Mouse (Mus musculus) midbrain, embryonic 10.5 days (tissue): ENCODE results near the gene Ctnnd2. TPM values are rescaled to one million over a fixed set of nuclear protein-coding genes. Genes with fewer than 3 reads are reported as not detected.

Experiments
- DNase-seq: peaks from one replicate; pipeline ENCODE4 v3.0.0-alpha.2; 2017; ENCODE audit warnings: low spot score
- H3K27ac ChIP-seq: fragments of 300-500 bp; sonication (generic); replicated peaks from 2 replicates; pipeline ENCODE4 v1.5.1; 2016; ENCODE audit warnings: mild to moderate bottlenecking
- H3K27me3 ChIP-seq: fragments of 300-500 bp; sonication (generic); 2 replicates; pipeline ENCODE4 v1.6.1; 2016; ENCODE audit warnings: low read depth, mild to moderate bottlenecking; ENCODE audit not compliant: poor library complexity, severe bottlenecking
- H3K36me3 ChIP-seq: fragments of 300-500 bp; sonication (generic); 2 replicates; pipeline ENCODE4 v1.6.1; 2016; ENCODE audit warnings: mild to moderate bottlenecking, moderate library complexity
- H3K4me1 ChIP-seq: fragments of 300-500 bp; sonication (generic); 2 replicates; pipeline ENCODE4 v1.6.1; 2016
- H3K4me3 ChIP-seq: fragments of 300-500 bp; sonication (generic); 2 replicates; pipeline ENCODE4 v1.5.1; 2016; ENCODE audit warnings: mild to moderate bottlenecking, moderate library complexity
- H3K9me3 ChIP-seq: fragments of 300-500 bp; sonication (generic); replicated peaks from 2 replicates; pipeline ENCODE4 v1.6.1; 2016; ENCODE audit warnings: mild to moderate bottlenecking
- WGBS: fragments of 180-500 bp; shearing (Covaris S2); methylation state at CpG from one replicate; pipeline ENCODE4 v1.1.7; 2016; 5-methylcytosine and 5-hydroxymethylcytosine counted together
- polyA plus RNA-seq: library from polyadenylated mRNA; unstranded; fragments of >200 nt; fragmentation: Nextera tagmentation; extraction: Ambion mirVana; gene quantifications from 2 replicates; pipeline ENCODE4 v1.2.1, GENCODE M21; 2016

The Ctnnd2 gene
- polyA plus RNA-seq, 1 experiment from 2014 or later: 22.7 TPM

DNA sequence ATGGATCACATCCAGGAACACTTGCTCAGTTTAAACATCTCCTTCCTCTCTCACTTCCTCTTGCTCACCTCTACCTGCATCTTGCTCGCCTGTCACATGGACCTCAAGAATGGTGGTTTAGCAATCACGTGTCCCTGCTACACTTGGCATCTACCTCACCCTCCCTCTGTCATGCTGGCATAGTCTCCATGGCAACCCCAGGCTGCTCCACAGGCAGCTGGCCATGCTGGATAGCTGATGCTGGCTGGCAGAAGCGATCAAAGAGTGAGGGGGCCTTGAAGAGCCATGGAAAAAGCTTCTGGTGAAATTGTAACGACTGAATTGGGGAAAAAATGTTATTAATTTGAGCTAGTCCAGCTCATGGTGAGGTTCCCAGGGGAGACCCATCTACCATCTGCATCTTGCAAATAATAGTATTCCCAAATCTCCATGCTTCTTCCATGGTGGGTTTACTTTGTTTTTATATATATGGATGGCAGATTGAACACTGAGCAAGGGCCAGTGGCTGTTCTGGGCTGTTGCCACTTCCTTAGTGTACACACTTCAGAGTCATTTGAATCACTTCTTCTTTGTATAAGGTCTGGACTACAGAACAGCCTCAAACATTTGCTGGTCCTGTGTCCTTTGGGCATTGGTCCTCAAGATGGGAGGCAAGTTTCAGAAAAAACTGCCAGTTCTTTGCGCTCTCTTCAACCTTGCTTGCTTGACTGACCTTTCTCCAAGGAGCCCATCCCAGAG lies 19.7 kb downstream of the Ctnnd2 start:
- Histone ChIP-seq H3K27me3 (no peaks in the 10 kb centered on the region), H3K27ac (no peak overlapping the region), H3K4me1 (0 out of 2 replicates have a peak, but pooled peaks cover 3% of the 10 kb centered on the region), H3K36me3 (no peaks in the 10 kb centered on the region), H3K9me3 (no peaks in the 10 kb centered on the region), H3K4me3 (no peak overlapping the region)
- 63% methylated on average over 5 of the region's 5 CpGs for WGBS
- DNase-seq: no peak

GRCm38 (mm10) chr15:30198429-30198828 lies 26.0 kb downstream of the Ctnnd2 start:
- no peak for DNase-seq
- no peaks in the 10 kb centered on the region for H3K36me3 ChIP-seq
- no peak overlapping the region for H3K4me3 ChIP-seq
- H3K27me3 ChIP-seq: no peaks in the 10 kb centered on the region
- no peaks in the 10 kb centered on the region for H3K9me3 ChIP-seq
- 87% methylated on average over 3 of the region's 3 CpGs for WGBS
- H3K4me1 ChIP-seq: no peaks in the 10 kb centered on the region
- H3K27ac ChIP-seq: no peak overlapping the region

DNA sequence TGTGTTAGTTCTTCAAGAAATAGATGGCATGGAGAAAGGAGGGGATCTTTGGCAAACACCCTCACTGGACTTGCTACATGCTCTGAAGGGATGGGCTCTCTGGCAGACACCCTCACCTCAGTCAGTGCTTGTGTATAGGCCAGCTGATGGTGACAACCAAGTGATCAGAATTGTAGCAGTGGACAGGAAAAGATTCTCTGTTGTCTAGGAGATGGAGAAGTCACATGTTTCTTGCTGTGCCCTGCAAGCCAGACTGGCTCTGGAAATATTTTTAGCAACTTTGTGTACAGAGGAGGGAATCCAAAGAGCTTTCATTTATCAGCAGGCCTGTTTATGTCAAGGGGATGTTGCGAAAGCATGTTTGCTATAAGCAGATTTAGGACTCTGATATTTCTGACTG lies 27.4 kb downstream of the Ctnnd2 start:
- H3K36me3 ChIP-seq: no peaks in the 10 kb centered on the region
- DNase-seq: no peak
- no peak overlapping the region for H3K4me3 ChIP-seq
- 79% methylated on average over 1 of the region's 1 CpGs for WGBS
- no peaks in the 10 kb centered on the region for H3K4me1 ChIP-seq
- H3K9me3 ChIP-seq: no peaks in the 10 kb centered on the region
- no peaks in the 10 kb centered on the region for H3K27me3 ChIP-seq
- H3K27ac ChIP-seq: no peak overlapping the region

DNA sequence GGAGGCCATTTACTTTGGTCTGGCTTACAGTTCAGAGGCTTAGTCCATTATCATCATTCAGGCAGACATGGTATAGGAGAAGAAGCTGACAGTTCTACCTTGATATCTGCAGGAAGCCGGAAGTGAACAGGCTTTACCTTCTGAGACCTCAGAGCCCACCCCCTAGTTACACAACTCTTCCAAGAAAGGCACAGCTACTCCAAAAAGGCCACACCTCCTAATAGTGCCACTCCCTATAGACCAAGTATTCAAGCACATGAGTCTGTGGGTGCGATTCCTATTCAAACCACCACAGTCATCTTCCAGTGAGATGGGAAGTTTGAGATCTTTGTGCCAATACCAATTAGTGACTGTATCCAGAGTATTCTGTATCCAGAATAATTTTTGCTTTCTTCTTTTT lies 28.8 kb downstream of the Ctnnd2 start:
- H3K27me3 ChIP-seq: no peaks in the 10 kb centered on the region
- H3K4me3 ChIP-seq: no peak overlapping the region
- H3K36me3 ChIP-seq: no peaks in the 10 kb centered on the region
- no peak for DNase-seq
- no peaks in the 10 kb centered on the region for H3K4me1 ChIP-seq
- 93% methylated on average over 2 of the region's 2 CpGs for WGBS
- no peaks in the 10 kb centered on the region for H3K9me3 ChIP-seq
- no peak overlapping the region for H3K27ac ChIP-seq

- H3K4me1 ChIP-seq: no peaks in the 10 kb centered on the region
- H3K9me3 ChIP-seq: no peaks in the 10 kb centered on the region
- no peaks in the 10 kb centered on the region for H3K27me3 ChIP-seq
- no peak for DNase-seq
- no peak overlapping the region for H3K27ac ChIP-seq
- H3K36me3 ChIP-seq: no peaks in the 10 kb centered on the region
- no peak overlapping the region for H3K4me3 ChIP-seq
- 95% methylated on average over 3 of the region's 3 CpGs for WGBS
Measured at GRCm38 (mm10) chr15:30201617-30202016, 29.2 kb downstream of the Ctnnd2 start.

DNA sequence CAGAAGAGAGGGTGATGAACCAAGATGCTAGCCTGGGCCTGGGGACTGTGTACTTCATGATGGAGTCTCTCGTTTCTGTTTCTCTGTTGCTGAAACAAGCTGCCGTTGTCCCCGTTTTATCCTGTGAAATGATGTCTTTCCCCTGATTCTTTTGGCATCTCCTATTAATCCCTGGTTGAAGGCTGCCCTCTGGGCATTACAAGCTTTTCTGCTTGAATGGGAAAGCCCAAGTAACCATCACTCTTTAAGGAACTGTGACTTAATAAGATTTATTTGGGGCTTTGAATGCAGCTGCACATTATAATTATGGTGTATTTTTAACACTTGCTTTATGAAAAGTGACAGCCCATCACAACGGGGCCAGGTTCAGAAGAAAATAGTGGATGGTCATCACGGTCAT lies 40.4 kb downstream of the Ctnnd2 start:
- H3K4me1 ChIP-seq: peaks cover 13% of the 10 kb centered on the region
- H3K4me3 ChIP-seq: no peak overlapping the region
- no peak overlapping the region for H3K27ac ChIP-seq
- 61% methylated on average over 5 of the region's 5 CpGs for whole genome bisulfite sequencing
- no peaks in the 10 kb centered on the region for H3K36me3 ChIP-seq
- H3K9me3 ChIP-seq: no peaks in the 10 kb centered on the region
- no peaks in the 10 kb centered on the region for H3K27me3 ChIP-seq
- DNase-seq: no peak

DNA sequence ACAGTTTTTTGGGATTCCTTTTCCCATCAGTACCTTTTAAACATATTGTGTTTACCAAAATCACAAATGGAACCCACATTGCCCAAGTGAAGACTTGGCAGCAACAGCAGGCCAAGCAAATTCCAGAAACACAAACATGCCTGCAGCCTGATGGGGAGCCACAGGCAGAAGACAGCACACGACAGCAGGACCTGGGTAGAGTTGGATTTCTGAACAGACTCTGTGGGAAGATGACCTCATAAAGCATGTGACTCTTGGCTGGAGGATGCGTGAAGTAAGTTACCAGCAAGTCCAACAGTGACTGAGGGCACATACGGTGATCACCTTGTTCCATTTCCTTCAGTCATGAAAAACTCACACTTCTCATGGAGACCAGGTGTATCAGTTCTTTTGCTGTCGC lies 43.5 kb downstream of the Ctnnd2 start:
- H3K4me1 ChIP-seq: peaks cover 8% of the 10 kb centered on the region; the same call in 1 of the 2 replicates
- H3K4me3 ChIP-seq: no peak overlapping the region
- no peak for DNase-seq
- no peaks in the 10 kb centered on the region for H3K36me3 ChIP-seq
- no peaks in the 10 kb centered on the region for H3K27me3 ChIP-seq
- no peak overlapping the region for H3K27ac ChIP-seq
- H3K9me3 ChIP-seq: no peaks in the 10 kb centered on the region
- whole genome bisulfite sequencing: 78% methylated on average over 4 of the region's 4 CpGs

DNA sequence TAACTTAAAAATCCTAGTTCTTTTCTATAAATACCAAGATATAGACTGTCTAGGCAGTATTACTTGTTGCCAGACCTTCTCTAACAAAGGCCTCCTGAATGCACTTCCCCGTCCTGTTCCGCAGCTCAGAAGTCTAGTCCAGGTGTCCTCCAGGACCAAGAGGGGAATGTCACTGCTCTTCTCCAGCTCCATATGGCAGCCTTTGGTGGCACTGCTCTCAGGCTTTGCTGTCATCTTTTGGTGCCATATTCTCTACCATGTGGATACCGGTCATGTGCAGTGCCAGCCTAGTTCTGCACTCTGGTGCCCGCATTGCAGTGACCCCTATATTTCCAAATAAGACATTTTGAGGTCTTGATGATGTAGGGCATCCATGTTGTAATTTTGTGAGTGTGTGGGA lies 56.7 kb downstream of the Ctnnd2 start:
- Histone ChIP-seq H3K27ac (no peak overlapping the region), H3K27me3 (no peaks in the 10 kb centered on the region)

DNA sequence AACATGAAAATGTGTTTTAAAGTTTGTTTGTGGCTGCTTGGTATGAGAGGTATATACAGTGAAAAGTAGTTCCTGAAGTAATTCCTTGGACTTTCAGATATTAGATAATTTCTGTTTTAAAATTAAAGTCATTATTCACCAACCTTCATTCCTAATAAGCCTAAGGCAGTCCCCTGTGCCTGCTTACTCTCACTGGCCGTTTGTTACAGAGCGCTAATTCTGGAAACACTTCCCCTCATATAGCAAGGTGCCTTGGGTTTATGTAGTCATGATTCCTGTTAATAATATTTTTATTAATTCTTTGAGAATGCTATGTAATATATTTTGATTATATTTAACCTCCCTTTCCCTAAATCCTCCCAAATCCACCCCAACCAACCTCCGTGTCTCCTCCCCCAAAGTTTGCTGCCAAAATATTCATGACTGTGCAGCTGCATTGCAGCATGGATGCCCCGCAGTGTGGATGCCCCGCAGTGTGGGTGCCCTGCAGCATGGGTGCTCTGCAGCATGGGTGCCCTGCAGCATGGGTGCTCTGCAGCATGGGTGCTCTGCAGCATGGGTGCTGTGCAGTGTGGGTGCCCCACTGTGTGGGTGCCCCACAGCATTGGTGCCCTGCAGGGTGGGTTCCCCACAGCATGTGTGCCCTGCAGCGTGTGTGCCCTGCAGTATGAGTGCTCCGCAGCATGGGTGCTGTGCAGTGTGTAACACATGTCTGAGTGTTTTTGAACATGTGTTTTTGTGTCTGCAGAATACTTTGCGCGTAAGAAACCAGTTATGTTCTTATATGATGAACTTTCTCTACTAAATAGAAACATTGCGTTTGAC lies 63.0 kb downstream of the Ctnnd2 start:
- WGBS: 89% methylated on average over 10 of the region's 10 CpGs
- no peak for DNase-seq
- Histone ChIP-seq H3K27ac (no peak overlapping the region), H3K27me3 (no peaks in the 10 kb centered on the region), H3K4me1 (no peaks in the 10 kb centered on the region), H3K9me3 (no peaks in the 10 kb centered on the region), H3K4me3 (no peak overlapping the region), H3K36me3 (no peaks in the 10 kb centered on the region)

More for the DNA sequence above, 56.7 kb downstream of the Ctnnd2 start:
- WGBS: 96% methylated on average over 4 of the region's 4 CpGs
- Histone ChIP-seq H3K4me1 (no peaks in the 10 kb centered on the region), H3K9me3 (no peaks in the 10 kb centered on the region), H3K36me3 (no peaks in the 10 kb centered on the region), H3K4me3 (no peak overlapping the region)
- DNase-seq: no peak

GRCm38 (mm10) chr15:30240881-30241280 lies 68.5 kb downstream of the Ctnnd2 start:
- DNase-seq: no peak
- 82% methylated on average over 2 of the region's 2 CpGs for WGBS
- no peaks in the 10 kb centered on the region for H3K9me3 ChIP-seq

GRCm38 (mm10) chr15:30268822-30269221 lies 96.4 kb downstream of the Ctnnd2 start:
- H3K27ac ChIP-seq: no peak overlapping the region
- H3K9me3 ChIP-seq: no peaks in the 10 kb centered on the region
- H3K4me1 ChIP-seq: no peaks in the 10 kb centered on the region
- 91% methylated on average over 10 of the region's 10 CpGs for WGBS
- no peak for DNase-seq
- no peaks in the 10 kb centered on the region for H3K36me3 ChIP-seq
- H3K4me3 ChIP-seq: no peak overlapping the region
- H3K27me3 ChIP-seq: no peaks in the 10 kb centered on the region

More at GRCm38 (mm10) chr15:30240881-30241280, 68.5 kb downstream of the Ctnnd2 start:
- no peaks in the 10 kb centered on the region for H3K27me3 ChIP-seq
- no peak overlapping the region for H3K4me3 ChIP-seq
- H3K4me1 ChIP-seq: no peaks in the 10 kb centered on the region
- H3K27ac ChIP-seq: no peak overlapping the region
- H3K36me3 ChIP-seq: no peaks in the 10 kb centered on the region

DNA sequence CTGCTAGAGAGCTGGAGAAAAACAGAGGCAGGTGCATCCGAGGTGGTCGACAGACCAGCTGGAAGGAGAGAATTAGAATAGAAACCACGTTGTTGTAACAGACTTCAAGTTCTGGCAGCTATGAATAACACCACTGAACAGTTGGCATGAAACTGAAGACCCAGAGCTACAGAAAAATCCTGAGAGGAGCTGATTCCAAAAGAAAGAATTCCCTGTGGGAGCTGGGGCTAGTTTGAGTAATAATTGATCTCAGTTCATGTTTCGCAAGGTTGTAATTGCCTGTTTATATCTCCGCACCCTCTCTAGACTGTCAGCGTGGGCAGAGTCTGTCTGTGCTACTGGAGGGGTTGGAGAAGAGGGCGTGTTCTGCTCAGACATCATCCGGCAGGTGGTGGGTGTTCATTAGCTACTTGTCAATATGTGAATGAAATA lies 98.8 kb downstream of the Ctnnd2 start:
- H3K36me3 ChIP-seq: no peaks in the 10 kb centered on the region
- no peaks in the 10 kb centered on the region for H3K27me3 ChIP-seq
- no peak overlapping the region for H3K27ac ChIP-seq
- DNase-seq: no peak
- H3K9me3 ChIP-seq: no peaks in the 10 kb centered on the region
- H3K4me3 ChIP-seq: no peak overlapping the region
- H3K4me1 ChIP-seq: no peaks in the 10 kb centered on the region
- 87% methylated on average over 8 of the region's 8 CpGs for whole genome bisulfite sequencing

DNA sequence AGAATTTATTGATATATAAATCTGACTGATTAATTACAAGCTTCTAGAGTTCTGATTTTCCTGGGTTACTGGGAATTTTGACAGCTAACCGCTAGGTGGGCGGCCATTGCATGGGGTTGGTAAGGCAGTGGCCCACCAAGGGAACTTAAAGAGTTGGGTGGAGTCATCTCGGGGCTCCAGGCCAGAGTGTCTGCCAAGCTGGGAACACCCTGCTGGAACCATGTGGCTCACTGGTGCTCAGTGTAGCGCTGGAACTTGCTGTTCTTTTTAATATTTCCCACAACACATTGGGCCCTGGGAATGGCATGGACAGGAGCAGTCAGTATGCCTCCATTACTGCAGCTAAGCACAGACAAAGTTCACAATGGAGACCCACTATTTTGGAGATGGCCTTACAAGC lies 99.9 kb downstream of the Ctnnd2 start:
- no peak overlapping the region for H3K4me3 ChIP-seq
- no peak overlapping the region for H3K27ac ChIP-seq
- no peaks in the 10 kb centered on the region for H3K4me1 ChIP-seq
- H3K36me3 ChIP-seq: no peaks in the 10 kb centered on the region
- no peaks in the 10 kb centered on the region for H3K9me3 ChIP-seq
- no peak for DNase-seq
- WGBS: 90% methylated on average over 4 of the region's 4 CpGs
- no peaks in the 10 kb centered on the region for H3K27me3 ChIP-seq
